Mouse (Mus musculus): ENCODE data around the gene Rgs17.
"Not testable (repeated sequence)": the region's sequence is repeated elsewhere in the genome, so short reads cannot be mapped to it uniquely, and the experiment has no call there.

Rgs17 gene

DNA sequence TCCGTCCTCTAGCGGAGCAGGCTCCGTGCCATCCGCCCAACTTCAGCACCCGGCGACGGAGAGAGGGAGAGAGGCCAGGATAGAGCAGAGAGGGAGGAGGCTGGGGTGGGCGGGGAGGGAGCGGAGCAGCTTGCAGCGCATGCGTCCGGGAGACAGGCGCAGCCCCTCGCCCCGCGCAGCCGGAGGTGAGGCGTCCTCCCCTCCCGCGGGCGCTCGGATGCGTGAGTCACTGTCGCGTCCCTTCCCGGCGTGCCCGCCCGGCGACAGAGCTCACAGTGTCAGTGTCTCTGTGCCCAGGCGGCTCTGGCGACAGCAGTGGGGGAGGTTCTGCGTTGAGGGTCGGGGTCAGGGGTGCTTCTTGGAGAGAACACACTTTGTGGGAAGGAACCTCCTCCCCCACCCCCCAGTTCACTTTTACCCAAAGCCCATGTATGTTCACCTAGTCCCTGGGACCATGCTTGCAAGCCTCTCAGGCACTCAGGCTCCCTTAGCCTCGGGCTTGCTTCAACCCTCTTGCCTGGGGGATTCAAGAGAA lies at the start of gene Rgs17:
Gene Rgs17, minus strand, starts transcription at position 107 of the 535 bp plus-strand sequence.
- Histone ChIP-seq H3K27me3 (ENCODE audit: insufficient read depth, low read length) (peaks cover 50% of the 10 kb centered on the region), H3K36me3 (ENCODE audit: insufficient read depth, low read length) (no peaks in the 10 kb centered on the region), H3K4me3 (replicated peaks; ENCODE audit: low read length) (peak within 1 kb of the TSS; percentile 87), H3K4me1 (replicated peaks; ENCODE audit: low read depth, low read length) (peaks cover 18% of the 10 kb centered on the region), H3K9me3 (ENCODE audit: low read length) (no peaks in the 10 kb centered on the region)
- no peak for TF ChIP-seq CTCF (conservative IDR thresholded peaks at IDR 0.05; ENCODE audit: low read length)
- TF ChIP-seq NANOG (IDR thresholded peaks at IDR 0.05; ENCODE audit: borderline replicate concordance, low read length) = no peak
- TF ChIP-seq POU5F1 (IDR thresholded peaks at IDR 0.05; ENCODE audit: borderline replicate concordance, low read length) = no peak

DNA sequence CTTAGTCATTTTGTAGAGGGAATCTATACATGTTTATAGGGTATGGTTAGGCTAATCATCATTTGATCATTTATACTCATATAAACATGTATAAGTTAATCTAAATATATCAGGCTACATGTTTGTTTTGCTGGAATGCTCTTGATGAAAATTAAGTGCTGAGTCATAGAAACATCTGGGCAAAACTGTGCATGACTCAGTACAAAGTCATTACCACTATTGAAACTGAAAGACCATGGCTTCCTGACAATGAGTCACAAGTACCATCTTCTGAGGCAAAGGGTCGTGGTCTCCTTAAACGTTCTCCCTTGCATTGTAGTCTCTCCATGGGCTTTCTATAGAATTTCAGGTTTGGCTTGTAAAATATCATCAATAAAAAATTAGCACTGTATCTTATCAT lies 45.5 kb upstream of the Rgs17 start:
- TF ChIP-seq CTCF (conservative IDR thresholded peaks at IDR 0.05; ENCODE audit: low read length) (no peak), NANOG (IDR thresholded peaks at IDR 0.05; ENCODE audit: borderline replicate concordance, low read length) (no peak), POU5F1 (IDR thresholded peaks at IDR 0.05; ENCODE audit: borderline replicate concordance, low read length) (no peak)
- H3K4me1 ChIP-seq (replicated peaks; ENCODE audit: low read depth, low read length) = no peaks in the 10 kb centered on the region
- no peaks in the 10 kb centered on the region for H3K36me3 ChIP-seq (ENCODE audit: insufficient read depth, low read length)
- peaks cover 3% of the 10 kb centered on the region; the same call in 1 of the 2 replicates for H3K9me3 ChIP-seq (ENCODE audit: low read length)
- H3K27me3 ChIP-seq (ENCODE audit: insufficient read depth, low read length) = no peaks in the 10 kb centered on the region
- H3K4me3 ChIP-seq (replicated peaks; ENCODE audit: low read length) = no peak overlapping the region

DNA sequence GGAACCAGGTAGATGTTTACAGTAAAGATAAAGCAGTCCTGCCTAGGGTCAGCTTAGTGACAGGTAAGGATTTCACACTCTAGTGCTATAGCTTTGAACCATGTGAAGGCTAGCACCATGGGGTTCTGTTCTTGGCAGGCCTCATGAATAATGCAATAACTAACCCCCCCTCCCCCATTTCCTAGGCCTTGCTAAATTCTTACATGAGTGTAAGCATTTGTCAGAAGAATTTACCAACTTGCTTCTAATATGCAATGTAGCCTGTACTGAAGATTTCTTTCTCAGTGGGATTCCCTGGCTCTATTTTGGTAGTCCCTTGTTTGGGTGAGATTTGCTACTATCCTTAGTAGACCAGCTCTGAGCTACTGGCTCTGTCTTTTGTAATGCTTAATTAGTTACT lies 31.6 kb upstream of the Rgs17 start:
- H3K9me3 ChIP-seq (ENCODE audit: low read length) = peaks cover 13% of the 10 kb centered on the region
- not testable (repeated sequence) for H3K36me3 ChIP-seq (ENCODE audit: insufficient read depth, low read length); H3K27me3 ChIP-seq (ENCODE audit: insufficient read depth, low read length); H3K4me3 ChIP-seq (replicated peaks; ENCODE audit: low read length)
- TF ChIP-seq POU5F1 (IDR thresholded peaks at IDR 0.05; ENCODE audit: borderline replicate concordance, low read length) = peak; percentile 63; the same call in 1 of the 2 replicates
- peaks cover 10% of the 10 kb centered on the region for H3K4me1 ChIP-seq (replicated peaks; ENCODE audit: low read depth, low read length)

DNA sequence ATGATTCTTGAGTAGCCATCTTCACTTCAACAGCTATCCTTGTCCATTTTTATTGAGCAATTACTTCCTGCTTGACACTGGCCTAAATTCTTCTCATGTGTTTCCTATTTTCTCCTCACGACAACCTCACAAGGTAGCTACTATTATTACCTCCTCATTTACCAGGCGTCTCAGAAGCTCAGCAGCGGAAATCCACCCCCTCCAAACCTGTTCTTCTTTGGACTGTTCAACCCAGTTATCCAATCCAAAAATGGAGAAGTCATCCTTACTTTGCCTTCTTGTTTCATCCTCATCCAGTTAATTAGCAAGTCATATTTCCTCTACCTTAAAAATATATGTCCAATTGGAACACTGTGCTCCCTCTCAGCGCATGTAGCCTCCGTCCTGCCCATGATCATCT lies 2.1 kb upstream of the Rgs17 start:
- Histone ChIP-seq H3K27me3 (ENCODE audit: insufficient read depth, low read length) (peaks cover 47% of the 10 kb centered on the region), H3K36me3 (ENCODE audit: insufficient read depth, low read length) (no peaks in the 10 kb centered on the region), H3K4me3 (replicated peaks; ENCODE audit: low read length) (no peak overlapping the region), H3K4me1 (replicated peaks; ENCODE audit: low read depth, low read length) (peaks cover 18% of the 10 kb centered on the region), H3K9me3 (ENCODE audit: low read length) (no peaks in the 10 kb centered on the region)
- no peak for TF ChIP-seq CTCF (conservative IDR thresholded peaks at IDR 0.05; ENCODE audit: low read length)
- TF ChIP-seq POU5F1 (IDR thresholded peaks at IDR 0.05; ENCODE audit: borderline replicate concordance, low read length) = no peak
- TF ChIP-seq NANOG (IDR thresholded peaks at IDR 0.05; ENCODE audit: borderline replicate concordance, low read length) = no peak

DNA sequence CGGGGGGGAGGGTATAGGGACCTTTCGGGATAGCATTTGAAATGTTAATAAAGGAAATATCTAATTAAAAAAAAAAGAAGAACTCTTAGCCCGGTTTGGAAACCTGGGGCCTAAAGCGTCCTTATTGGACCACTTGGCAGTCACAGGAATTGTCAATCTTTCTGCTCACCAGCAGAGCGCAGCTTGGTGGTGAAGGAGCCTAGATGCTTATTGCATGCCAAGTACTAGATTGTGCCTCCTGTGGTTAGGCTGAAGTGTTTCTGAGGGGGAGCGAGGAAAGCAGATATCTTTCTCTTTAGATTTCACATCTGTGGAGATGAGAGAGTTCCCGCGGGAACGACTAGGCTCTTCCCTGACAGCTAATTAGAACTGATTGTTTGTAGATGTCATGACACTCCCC lies 896 bp upstream of the Rgs17 start:
- TF ChIP-seq POU5F1 (IDR thresholded peaks at IDR 0.05; ENCODE audit: borderline replicate concordance, low read length) (no peak), CTCF (conservative IDR thresholded peaks at IDR 0.05; ENCODE audit: low read length) (no peak), NANOG (IDR thresholded peaks at IDR 0.05; ENCODE audit: borderline replicate concordance, low read length) (no peak)
- Histone ChIP-seq H3K4me1 (replicated peaks; ENCODE audit: low read depth, low read length) (peaks cover 18% of the 10 kb centered on the region), H3K27me3 (ENCODE audit: insufficient read depth, low read length) (peaks cover 50% of the 10 kb centered on the region), H3K36me3 (ENCODE audit: insufficient read depth, low read length) (no peaks in the 10 kb centered on the region), H3K9me3 (ENCODE audit: low read length) (no peaks in the 10 kb centered on the region), H3K4me3 (replicated peaks; ENCODE audit: low read length) (no peak overlapping the region)

DNA sequence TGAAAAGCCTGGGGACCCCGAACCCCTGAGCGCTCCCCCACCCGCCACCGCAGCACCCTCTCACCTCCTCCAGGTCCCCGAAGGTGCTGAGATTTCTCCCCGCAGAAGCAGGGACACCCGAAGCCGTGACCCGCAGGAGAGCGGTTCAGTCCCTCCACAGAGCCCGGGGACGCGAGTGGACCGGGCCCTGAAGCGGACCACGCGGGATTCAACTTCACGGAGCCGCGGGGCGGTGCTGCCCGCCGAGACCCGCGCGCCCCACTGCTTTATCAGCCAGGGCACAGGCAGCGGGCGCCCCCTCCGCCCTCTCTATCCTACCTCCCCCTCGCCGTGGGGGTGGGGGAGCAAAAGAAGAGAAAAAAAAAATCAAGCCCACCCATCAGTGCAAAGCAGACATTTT lies 429 bp downstream of the Rgs17 start:
- H3K27me3 ChIP-seq (ENCODE audit: insufficient read depth, low read length) = peaks cover 45% of the 10 kb centered on the region
- peak overlapping the region; percentile 87 for H3K4me3 ChIP-seq (replicated peaks; ENCODE audit: low read length)
- peaks cover 18% of the 10 kb centered on the region for H3K4me1 ChIP-seq (replicated peaks; ENCODE audit: low read depth, low read length)
- TF ChIP-seq CTCF (conservative IDR thresholded peaks at IDR 0.05; ENCODE audit: low read length) (no peak), NANOG (IDR thresholded peaks at IDR 0.05; ENCODE audit: borderline replicate concordance, low read length) (no peak), POU5F1 (IDR thresholded peaks at IDR 0.05; ENCODE audit: borderline replicate concordance, low read length) (no peak)
- H3K9me3 ChIP-seq (ENCODE audit: low read length) = no peaks in the 10 kb centered on the region
- H3K36me3 ChIP-seq (ENCODE audit: insufficient read depth, low read length) = no peaks in the 10 kb centered on the region

DNA sequence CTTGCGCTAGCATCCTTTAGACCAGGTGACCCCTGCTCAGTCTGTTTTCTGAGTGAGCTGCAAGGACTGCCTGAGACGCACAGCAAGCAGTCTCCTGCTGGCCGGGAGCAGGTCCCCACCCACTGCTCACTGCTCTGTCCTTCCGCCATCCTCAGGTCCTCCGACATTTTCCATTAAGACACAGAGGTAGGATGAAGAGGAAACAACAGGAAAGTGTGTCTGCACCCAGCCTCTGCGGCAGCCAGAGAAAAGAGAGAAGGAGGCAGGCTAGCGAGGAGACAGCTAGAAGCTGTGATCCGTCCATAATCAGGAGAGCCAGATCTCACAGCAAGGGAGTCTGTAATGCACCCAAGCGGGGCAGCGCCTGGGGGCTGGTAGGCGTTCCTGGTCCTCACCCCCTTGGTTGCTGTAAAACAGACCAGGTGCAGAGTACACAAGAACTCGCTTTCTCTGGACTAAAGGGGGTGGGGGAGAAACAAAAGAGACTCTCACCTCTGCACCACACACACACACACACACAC lies 1.1 kb downstream of the Rgs17 start:
- no peak for TF ChIP-seq NANOG (IDR thresholded peaks at IDR 0.05; ENCODE audit: borderline replicate concordance, low read length)
- TF ChIP-seq POU5F1 (IDR thresholded peaks at IDR 0.05; ENCODE audit: borderline replicate concordance, low read length) = no peak
- H3K4me1 ChIP-seq (replicated peaks; ENCODE audit: low read depth, low read length) = peaks cover 18% of the 10 kb centered on the region
- H3K4me3 ChIP-seq (replicated peaks; ENCODE audit: low read length) = peak overlapping the region; percentile 87
- peaks cover 45% of the 10 kb centered on the region for H3K27me3 ChIP-seq (ENCODE audit: insufficient read depth, low read length)
- H3K36me3 ChIP-seq (ENCODE audit: insufficient read depth, low read length) = no peaks in the 10 kb centered on the region
- no peaks in the 10 kb centered on the region for H3K9me3 ChIP-seq (ENCODE audit: low read length)

DNA sequence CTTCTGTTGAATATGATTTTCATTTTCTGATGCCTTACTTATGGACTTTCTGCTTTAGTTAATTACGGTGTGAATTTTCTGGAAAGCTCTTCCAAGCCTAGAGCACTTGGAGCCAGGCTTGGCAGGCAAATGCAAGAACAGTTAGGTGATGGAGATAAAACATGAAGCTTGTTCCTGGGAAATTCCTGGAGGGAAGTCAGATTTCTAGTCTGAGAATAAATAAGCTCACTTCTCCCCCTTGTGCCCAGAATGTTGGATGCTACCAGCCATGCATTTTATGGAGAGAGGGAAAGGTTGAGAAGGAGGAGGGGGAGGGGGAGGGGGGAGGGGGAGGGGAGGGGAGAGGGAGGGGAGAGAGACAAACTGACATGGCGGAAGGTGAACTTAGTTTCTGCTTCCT lies 17.8 kb downstream of the Rgs17 start:
- peaks cover 10% of the 10 kb centered on the region for H3K4me1 ChIP-seq (replicated peaks; ENCODE audit: low read depth, low read length)
- no peak overlapping the region for H3K4me3 ChIP-seq (replicated peaks; ENCODE audit: low read length)
- TF ChIP-seq CTCF (conservative IDR thresholded peaks at IDR 0.05; ENCODE audit: low read length) (no peak), POU5F1 (IDR thresholded peaks at IDR 0.05; ENCODE audit: borderline replicate concordance, low read length) (no peak), NANOG (IDR thresholded peaks at IDR 0.05; ENCODE audit: borderline replicate concordance, low read length) (no peak)
- no peaks in the 10 kb centered on the region for H3K27me3 ChIP-seq (ENCODE audit: insufficient read depth, low read length)
- H3K36me3 ChIP-seq (ENCODE audit: insufficient read depth, low read length) = no peaks in the 10 kb centered on the region
- H3K9me3 ChIP-seq (ENCODE audit: low read length) = no peaks in the 10 kb centered on the region

DNA sequence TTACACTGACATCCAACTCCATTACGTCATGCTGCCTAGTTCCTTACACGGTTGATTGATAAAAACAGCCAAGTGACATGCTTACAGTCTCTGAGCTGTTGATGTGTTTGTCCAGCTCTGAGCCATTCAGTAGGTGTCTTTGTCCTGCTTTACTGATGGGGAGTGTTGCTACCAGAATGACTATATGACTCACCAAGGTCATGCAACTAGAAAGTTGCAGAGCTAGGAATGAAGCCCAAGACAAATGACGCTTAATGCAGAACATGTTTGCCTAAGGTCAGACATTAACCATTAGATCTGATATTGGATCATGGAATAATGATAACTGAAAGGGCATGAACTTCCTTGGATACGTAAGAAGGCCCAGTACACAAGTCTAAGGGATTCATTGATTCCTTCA lies 20.4 kb downstream of the Rgs17 start:
- no peak for TF ChIP-seq NANOG (IDR thresholded peaks at IDR 0.05; ENCODE audit: borderline replicate concordance, low read length)
- no peak for TF ChIP-seq CTCF (conservative IDR thresholded peaks at IDR 0.05; ENCODE audit: low read length)
- TF ChIP-seq POU5F1 (IDR thresholded peaks at IDR 0.05; ENCODE audit: borderline replicate concordance, low read length) = no peak
- Histone ChIP-seq H3K4me1 (replicated peaks; ENCODE audit: low read depth, low read length) (peaks cover 7% of the 10 kb centered on the region), H3K36me3 (ENCODE audit: insufficient read depth, low read length) (no peaks in the 10 kb centered on the region), H3K27me3 (ENCODE audit: insufficient read depth, low read length) (no peaks in the 10 kb centered on the region), H3K9me3 (ENCODE audit: low read length) (no peaks in the 10 kb centered on the region), H3K4me3 (replicated peaks; ENCODE audit: low read length) (no peak overlapping the region)

Measured in E14TG2a.4 (cell line).